Mouse (Mus musculus): ENCODE data around the gene Fam189a1. TPM values are rescaled to one million over a fixed set of nuclear protein-coding genes. Genes with fewer than 3 reads are reported as not detected.
A peak's percentile ranks its signal among the peaks of the same experiment; 100 is the strongest.

Fam189a1 gene
- 1.2 and 2.3 TPM in 2 replicates for polyA plus RNA-seq (2014; fragmentation: Nextera tagmentation; extraction: Ambion mirVana)

DNA sequence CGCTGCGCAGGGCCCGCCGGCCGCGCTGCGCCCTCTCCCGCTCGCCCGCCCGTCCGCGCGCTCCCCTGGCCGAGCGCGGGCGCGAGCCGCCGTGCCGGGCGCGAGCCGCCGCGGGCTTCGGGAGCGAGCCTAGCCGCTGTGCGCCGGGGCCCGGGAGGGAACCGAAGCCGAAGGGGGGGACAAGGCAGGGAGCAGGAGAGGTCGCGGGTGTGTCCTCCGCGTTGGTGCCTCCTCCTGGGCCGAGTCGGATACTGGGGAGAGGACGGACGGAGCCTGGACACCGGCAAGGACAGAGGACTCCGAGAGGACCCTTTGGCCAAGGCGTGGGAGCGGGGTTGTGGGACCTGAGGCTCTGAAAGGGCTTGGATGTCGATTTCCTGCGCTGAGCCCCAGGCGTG lies at the start of gene Fam189a1:
Gene Fam189a1 (minus strand): TSS at position 57 of the 398 bp plus-strand sequence.
- peak within 1 kb of the TSS; percentile 56 for H3K9ac ChIP-seq (ENCODE audit: low read length)
- under 1% methylated on average over 40 of the region's 50 CpGs for WGBS
- H3K9me3 ChIP-seq (ENCODE audit: control insufficient read depth, low read length) = no peaks in the 10 kb centered on the region
- H3K4me3 ChIP-seq (ENCODE audit: low read depth, low read length) = peak within 1 kb of the TSS; percentile 63
- H3K36me3 ChIP-seq (ENCODE audit: control insufficient read depth, insufficient read depth, low read length) = no peaks in the 10 kb centered on the region
- H3K27me3 ChIP-seq (replicated peaks; ENCODE audit: control insufficient read depth, insufficient read depth, low read length) = peaks cover 46% of the 10 kb centered on the region
- DNase-seq (ENCODE audit: low spot score) (peak; percentile 85), ATAC-seq (replicated peaks; ENCODE audit: low FRiP score, low TSS enrichment, low read depth) (peak; percentile 63)
- peak within 1 kb of the TSS; percentile 97 for H3K4me2 ChIP-seq (ENCODE audit: low read length)
- peak within 1 kb of the TSS; percentile 9; the same call in 1 of the 2 replicates for H3K27ac ChIP-seq (ENCODE audit: low read depth)
- H3K4me1 ChIP-seq (replicated peaks; ENCODE audit: control insufficient read depth, insufficient read depth, low read length) = 0 out of 2 replicates have a peak, but pooled peaks cover 4% of the 10 kb centered on the region

DNA sequence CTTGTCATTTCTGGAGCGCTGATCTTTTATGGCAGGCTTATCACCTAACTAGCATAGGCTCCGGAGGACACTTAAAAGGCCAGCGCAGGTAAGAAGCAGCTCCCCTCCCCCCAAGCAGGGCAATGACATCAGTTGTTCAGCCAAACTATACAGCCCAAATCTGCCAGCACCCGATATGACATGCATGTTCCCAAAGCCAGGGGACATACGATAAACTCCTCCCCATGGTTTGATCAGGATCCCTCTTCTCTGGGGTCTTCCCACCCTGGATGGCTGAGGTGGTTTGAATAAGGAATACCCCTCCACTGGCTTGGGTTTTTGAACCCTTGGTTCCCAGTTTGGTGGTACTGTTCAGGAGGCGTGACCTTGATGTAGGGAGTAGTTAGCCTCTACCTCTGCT lies 49.7 kb upstream of the Fam189a1 start:
- 75% methylated on average over 6 of the region's 6 CpGs for WGBS
- Histone ChIP-seq H3K27ac (ENCODE audit: low read depth) (no peak overlapping the region), H3K9ac (ENCODE audit: low read length) (no peak overlapping the region), H3K4me2 (ENCODE audit: low read length) (no peak overlapping the region), H3K9me3 (ENCODE audit: control insufficient read depth, low read length) (0 out of 2 replicates have a peak, but pooled peaks cover 6% of the 10 kb centered on the region), H3K4me1 (replicated peaks; ENCODE audit: control insufficient read depth, insufficient read depth, low read length) (no peaks in the 10 kb centered on the region), H3K4me3 (ENCODE audit: low read depth, low read length) (no peak overlapping the region), H3K27me3 (replicated peaks; ENCODE audit: control insufficient read depth, insufficient read depth, low read length) (no peaks in the 10 kb centered on the region), H3K36me3 (ENCODE audit: control insufficient read depth, insufficient read depth, low read length) (no peaks in the 10 kb centered on the region)
- no peak for DNase-seq (ENCODE audit: low spot score)
- ATAC-seq (replicated peaks; ENCODE audit: low FRiP score, low TSS enrichment, low read depth) = no peak

DNA sequence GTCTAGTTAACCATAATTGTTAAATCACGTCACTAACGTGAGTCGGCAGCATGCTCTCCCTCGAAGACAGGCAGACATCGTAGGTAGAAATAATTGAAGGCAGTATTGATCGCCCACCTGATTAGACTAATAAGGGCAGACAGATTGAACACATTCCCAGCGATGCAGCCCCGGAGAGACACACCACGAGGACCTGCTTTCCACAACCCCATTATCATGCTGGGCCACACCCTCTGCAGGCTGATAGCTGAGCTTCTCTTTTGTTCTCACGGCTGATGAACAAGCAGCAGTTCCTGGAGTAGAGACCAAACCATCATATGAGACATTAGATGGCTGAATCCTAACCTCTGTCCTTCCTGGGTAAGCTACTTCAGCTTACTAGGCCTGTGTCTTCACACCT lies 46.3 kb upstream of the Fam189a1 start:
- Histone ChIP-seq H3K9ac (ENCODE audit: low read length) (no peak overlapping the region), H3K27me3 (replicated peaks; ENCODE audit: control insufficient read depth, insufficient read depth, low read length) (no peaks in the 10 kb centered on the region), H3K4me1 (replicated peaks; ENCODE audit: control insufficient read depth, insufficient read depth, low read length) (no peaks in the 10 kb centered on the region), H3K36me3 (ENCODE audit: control insufficient read depth, insufficient read depth, low read length) (no peaks in the 10 kb centered on the region), H3K4me3 (ENCODE audit: low read depth, low read length) (no peak overlapping the region), H3K4me2 (ENCODE audit: low read length) (no peak overlapping the region), H3K9me3 (ENCODE audit: control insufficient read depth, low read length) (peaks cover 13% of the 10 kb centered on the region; the same call in 1 of the 2 replicates), H3K27ac (ENCODE audit: low read depth) (no peak overlapping the region)
- ATAC-seq (replicated peaks; ENCODE audit: low FRiP score, low TSS enrichment, low read depth) (no peak), DNase-seq (ENCODE audit: low spot score) (no peak)
- WGBS = 84% methylated on average over 10 of the region's 10 CpGs

DNA sequence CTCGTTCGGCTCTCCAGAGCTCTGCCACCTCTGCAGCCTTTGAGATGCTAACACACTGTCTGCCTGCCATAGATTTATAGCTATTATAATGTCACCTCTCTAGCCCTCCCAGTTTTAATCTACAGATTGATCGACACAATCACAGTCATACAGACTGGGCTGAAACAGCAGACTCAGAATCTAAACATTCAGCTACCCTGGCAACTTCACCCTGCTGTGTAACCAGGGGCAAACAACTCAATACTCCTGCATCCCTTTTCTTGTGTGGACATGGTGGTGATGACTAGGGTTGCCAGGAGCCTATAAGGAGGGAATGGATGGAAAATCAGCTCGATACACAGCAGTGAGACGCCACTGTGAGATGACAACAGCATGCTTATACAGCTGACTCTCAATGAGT lies 24.3 kb upstream of the Fam189a1 start:
- Histone ChIP-seq H3K4me1 (replicated peaks; ENCODE audit: control insufficient read depth, insufficient read depth, low read length) (no peaks in the 10 kb centered on the region), H3K27me3 (replicated peaks; ENCODE audit: control insufficient read depth, insufficient read depth, low read length) (no peaks in the 10 kb centered on the region), H3K9ac (ENCODE audit: low read length) (no peak overlapping the region), H3K9me3 (ENCODE audit: control insufficient read depth, low read length) (no peaks in the 10 kb centered on the region), H3K4me3 (ENCODE audit: low read depth, low read length) (no peak overlapping the region), H3K27ac (ENCODE audit: low read depth) (no peak overlapping the region), H3K4me2 (ENCODE audit: low read length) (no peak overlapping the region), H3K36me3 (ENCODE audit: control insufficient read depth, insufficient read depth, low read length) (no peaks in the 10 kb centered on the region)
- DNase-seq (ENCODE audit: low spot score) = no peak
- WGBS = 53% methylated on average over 5 of the region's 5 CpGs
- ATAC-seq (replicated peaks; ENCODE audit: low FRiP score, low TSS enrichment, low read depth) = no peak

DNA sequence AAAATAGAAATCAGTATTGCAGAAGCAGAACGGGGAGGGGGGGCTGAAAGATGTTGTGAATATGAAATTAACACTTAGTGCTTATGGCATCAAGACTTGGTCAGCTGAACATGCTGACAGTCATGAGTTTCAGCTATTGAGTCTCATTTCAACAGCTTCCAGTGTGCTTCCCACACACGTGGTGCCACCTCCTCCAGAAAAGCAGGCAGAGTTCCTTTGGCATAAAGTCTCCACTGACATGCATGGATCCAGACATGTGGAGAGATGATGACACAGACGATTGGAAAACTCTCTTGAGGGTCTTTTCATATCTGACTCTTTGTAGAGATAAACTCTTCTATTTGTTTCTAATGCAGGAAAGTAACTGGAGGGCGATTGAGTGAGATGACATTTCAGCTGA lies 14.4 kb upstream of the Fam189a1 start:
- ATAC-seq (replicated peaks; ENCODE audit: low FRiP score, low TSS enrichment, low read depth) (no peak), DNase-seq (ENCODE audit: low spot score) (no peak)
- no peaks in the 10 kb centered on the region for H3K36me3 ChIP-seq (ENCODE audit: control insufficient read depth, insufficient read depth, low read length)
- no peaks in the 10 kb centered on the region for H3K27me3 ChIP-seq (replicated peaks; ENCODE audit: control insufficient read depth, insufficient read depth, low read length)
- H3K4me3 ChIP-seq (ENCODE audit: low read depth, low read length) = no peak overlapping the region
- no peak overlapping the region for H3K4me2 ChIP-seq (ENCODE audit: low read length)
- no peaks in the 10 kb centered on the region for H3K4me1 ChIP-seq (replicated peaks; ENCODE audit: control insufficient read depth, insufficient read depth, low read length)
- H3K9me3 ChIP-seq (ENCODE audit: control insufficient read depth, low read length) = no peaks in the 10 kb centered on the region
- WGBS = 80% methylated on average over 4 of the region's 4 CpGs
- no peak overlapping the region for H3K9ac ChIP-seq (ENCODE audit: low read length)
- no peak overlapping the region for H3K27ac ChIP-seq (ENCODE audit: low read depth)

DNA sequence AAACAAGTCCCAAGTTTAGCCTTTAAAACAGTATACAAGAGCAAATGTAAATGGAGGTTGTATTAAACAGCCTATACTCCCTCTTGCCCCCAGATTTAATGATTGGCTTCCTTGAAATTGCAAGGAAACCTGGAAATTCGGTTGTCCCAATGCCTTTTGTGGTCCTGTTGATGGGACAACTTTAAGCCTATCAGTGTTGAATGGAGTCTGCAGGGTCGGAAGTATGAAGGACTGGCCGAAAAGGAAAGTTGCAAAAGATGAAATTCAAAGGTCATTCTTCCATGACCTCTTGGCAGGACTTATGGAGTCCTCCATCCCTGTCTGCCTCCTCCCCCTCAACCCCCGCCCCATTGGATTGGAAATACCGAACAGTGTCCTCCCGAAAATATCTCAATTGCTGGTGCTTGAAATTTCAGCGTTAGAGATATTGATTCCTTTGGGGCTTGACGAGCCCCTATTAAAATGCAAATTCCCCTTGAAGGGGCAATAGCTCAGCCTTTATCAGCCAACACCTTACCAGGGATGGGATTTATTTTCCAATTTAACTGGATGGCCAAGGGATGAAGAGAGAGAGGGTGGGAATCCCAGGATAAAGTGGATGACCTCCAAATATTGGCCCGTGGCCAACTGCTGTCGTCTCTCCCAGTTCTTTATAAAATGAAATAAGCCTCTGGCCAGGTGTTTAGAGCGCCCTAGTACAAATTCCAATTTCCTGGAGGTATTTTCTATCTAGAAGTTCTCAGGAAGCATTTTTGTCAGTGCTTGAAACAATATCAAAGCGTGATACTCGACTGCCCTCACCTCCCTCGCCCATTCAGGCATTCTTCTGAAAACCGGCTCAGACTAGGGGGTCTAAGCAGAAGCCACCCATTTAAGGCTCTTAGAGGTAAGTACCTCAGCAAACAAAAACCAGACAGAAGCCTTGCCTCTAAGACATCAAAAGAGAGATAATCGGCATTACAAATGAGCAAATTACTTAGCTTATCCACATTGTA lies 958 bp upstream of the Fam189a1 start:
- Histone ChIP-seq H3K9ac (ENCODE audit: low read length) (no peak overlapping the region), H3K4me1 (replicated peaks; ENCODE audit: control insufficient read depth, insufficient read depth, low read length) (0 out of 2 replicates have a peak, but pooled peaks cover 4% of the 10 kb centered on the region), H3K36me3 (ENCODE audit: control insufficient read depth, insufficient read depth, low read length) (no peaks in the 10 kb centered on the region), H3K27ac (ENCODE audit: low read depth) (no peak overlapping the region), H3K4me3 (ENCODE audit: low read depth, low read length) (peak overlapping the region; percentile 63), H3K9me3 (ENCODE audit: control insufficient read depth, low read length) (no peaks in the 10 kb centered on the region), H3K27me3 (replicated peaks; ENCODE audit: control insufficient read depth, insufficient read depth, low read length) (peaks cover 46% of the 10 kb centered on the region), H3K4me2 (ENCODE audit: low read length) (peak overlapping the region; percentile 97)
- ATAC-seq (replicated peaks; ENCODE audit: low FRiP score, low TSS enrichment, low read depth) (no peak), DNase-seq (ENCODE audit: low spot score) (no peak)
- WGBS = 17% methylated on average over 16 of the region's 16 CpGs

DNA sequence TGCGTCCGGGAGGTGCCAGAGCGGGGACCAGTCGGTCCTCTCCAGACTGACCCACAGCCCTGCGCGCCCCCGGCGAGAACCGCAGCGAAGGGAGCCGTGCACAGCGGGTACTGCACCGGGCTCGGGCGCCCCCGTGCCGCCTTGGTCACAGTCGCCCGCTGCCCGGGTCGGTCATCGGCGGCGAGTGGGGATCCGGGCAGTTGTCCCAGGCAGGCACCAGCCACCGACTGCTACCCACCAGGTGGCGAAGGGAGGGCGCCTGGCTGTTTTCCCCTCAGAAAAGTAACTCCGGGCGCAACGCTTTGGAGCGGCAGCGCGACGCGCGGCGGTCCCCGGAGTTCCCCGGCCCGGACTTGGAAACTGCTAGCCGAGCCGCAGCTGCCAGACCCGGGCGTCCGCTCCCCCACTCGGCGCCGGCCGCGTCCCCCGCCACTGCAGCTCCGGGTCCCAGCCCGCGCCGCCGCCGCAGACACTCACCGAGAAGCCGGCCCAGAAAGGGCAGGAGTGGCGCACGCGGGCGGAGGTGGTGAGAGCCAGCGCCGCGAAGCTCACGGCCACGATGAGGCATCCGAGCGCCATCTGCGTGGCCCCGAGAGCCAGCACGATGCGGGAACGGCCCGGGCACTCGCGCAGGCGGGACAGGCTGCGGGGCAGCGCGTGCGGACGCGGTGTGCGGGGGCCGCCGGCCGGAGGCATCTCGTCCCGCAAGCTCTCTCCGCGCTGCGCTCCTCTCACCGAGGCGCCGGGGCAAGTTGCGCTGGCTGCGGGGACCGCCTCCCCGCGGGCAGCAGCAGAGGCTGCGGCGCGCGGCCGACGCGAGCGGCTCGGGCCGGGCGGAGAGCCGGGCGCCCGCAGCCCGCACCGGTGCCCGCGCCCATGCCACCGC lies 499 bp downstream of the Fam189a1 start:
- Histone ChIP-seq H3K27ac (ENCODE audit: low read depth) (peak overlapping the region; percentile 9; the same call in 1 of the 2 replicates), H3K4me3 (ENCODE audit: low read depth, low read length) (peak overlapping the region; percentile 63), H3K36me3 (ENCODE audit: control insufficient read depth, insufficient read depth, low read length) (no peaks in the 10 kb centered on the region), H3K27me3 (replicated peaks; ENCODE audit: control insufficient read depth, insufficient read depth, low read length) (peaks cover 46% of the 10 kb centered on the region), H3K4me1 (replicated peaks; ENCODE audit: control insufficient read depth, insufficient read depth, low read length) (0 out of 2 replicates have a peak, but pooled peaks cover 4% of the 10 kb centered on the region), H3K9me3 (ENCODE audit: control insufficient read depth, low read length) (no peaks in the 10 kb centered on the region), H3K9ac (ENCODE audit: low read length) (peak overlapping the region; percentile 56), H3K4me2 (ENCODE audit: low read length) (peak overlapping the region; percentile 97)
- peak; percentile 80 for DNase-seq (ENCODE audit: low spot score)
- peak; percentile 79 for ATAC-seq (replicated peaks; ENCODE audit: low FRiP score, low TSS enrichment, low read depth)
- under 1% methylated on average over 111 of the region's 122 CpGs for WGBS

DNA sequence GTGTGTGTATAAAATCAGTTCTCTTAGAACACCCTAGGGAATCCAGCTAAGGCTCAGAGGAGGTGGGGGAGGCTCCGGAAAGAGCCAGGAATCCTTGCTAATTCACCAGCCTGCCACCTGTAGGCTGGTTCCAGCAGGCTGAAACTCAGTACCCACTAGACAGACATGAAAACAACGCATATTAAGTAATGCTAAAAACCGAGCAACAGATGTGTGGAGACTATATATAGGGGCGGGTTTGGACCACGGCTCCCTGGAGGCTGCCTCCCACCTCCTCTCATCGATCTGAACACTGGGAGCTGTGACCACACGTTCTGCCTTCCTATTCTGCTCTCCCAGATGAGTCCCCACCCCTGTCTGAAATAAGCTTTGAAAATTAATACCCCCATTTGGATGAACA lies 1.8 kb downstream of the Fam189a1 start:
- Histone ChIP-seq H3K27ac (ENCODE audit: low read depth) (no peak overlapping the region), H3K4me1 (replicated peaks; ENCODE audit: control insufficient read depth, insufficient read depth, low read length) (0 out of 2 replicates have a peak, but pooled peaks cover 4% of the 10 kb centered on the region), H3K27me3 (replicated peaks; ENCODE audit: control insufficient read depth, insufficient read depth, low read length) (peaks cover 46% of the 10 kb centered on the region), H3K9me3 (ENCODE audit: control insufficient read depth, low read length) (no peaks in the 10 kb centered on the region), H3K4me2 (ENCODE audit: low read length) (peak overlapping the region; percentile 97), H3K36me3 (ENCODE audit: control insufficient read depth, insufficient read depth, low read length) (no peaks in the 10 kb centered on the region), H3K4me3 (ENCODE audit: low read depth, low read length) (no peak overlapping the region), H3K9ac (ENCODE audit: low read length) (no peak overlapping the region)
- 15% methylated on average over 7 of the region's 7 CpGs for WGBS
- DNase-seq (ENCODE audit: low spot score) (no peak), ATAC-seq (replicated peaks; ENCODE audit: low FRiP score, low TSS enrichment, low read depth) (no peak)
